Mouse (Mus musculus): ENCODE measurements around the gene Olfr675.
"Not testable (repeated sequence)": the region's sequence is repeated elsewhere in the genome, so short reads cannot be mapped to it uniquely, and the experiment has no call there.

Gene Olfr675

GRCm38 (mm10) chr7:105028360-105028759 is at the start of gene Olfr675:
Olfr675 (minus strand) TSS chr7:105028460.
- ATAC-seq (ENCODE audit: low TSS enrichment) = no peak

GRCm38 (mm10) chr7:105064175-105064574 is 35.9 kb upstream of the Olfr675 start, which contains the start of gene Olfr678:
Olfr678 (plus strand) TSS chr7:105064475.
- no peak for ATAC-seq (ENCODE audit: low TSS enrichment)

DNA sequence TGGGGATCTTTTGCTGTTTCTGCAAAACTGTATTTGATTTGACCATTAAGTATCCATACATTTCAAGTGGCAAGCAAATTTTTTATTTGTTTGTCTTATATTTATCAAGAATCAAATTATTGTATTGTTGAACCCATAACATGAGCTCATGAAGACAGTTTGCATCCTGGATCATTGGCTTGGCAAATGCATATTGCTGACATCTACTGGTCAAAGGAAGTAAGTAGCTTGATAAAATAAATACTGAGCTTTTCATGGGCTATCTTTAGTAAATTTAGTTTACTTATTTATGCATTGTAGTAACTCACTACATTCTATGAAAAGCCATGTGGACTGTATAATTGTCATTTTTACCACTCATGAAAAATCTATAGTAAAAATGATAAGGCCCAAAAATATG is 30.7 kb upstream of the Olfr675 start:
- no peak for ATAC-seq (ENCODE audit: low TSS enrichment)

DNA sequence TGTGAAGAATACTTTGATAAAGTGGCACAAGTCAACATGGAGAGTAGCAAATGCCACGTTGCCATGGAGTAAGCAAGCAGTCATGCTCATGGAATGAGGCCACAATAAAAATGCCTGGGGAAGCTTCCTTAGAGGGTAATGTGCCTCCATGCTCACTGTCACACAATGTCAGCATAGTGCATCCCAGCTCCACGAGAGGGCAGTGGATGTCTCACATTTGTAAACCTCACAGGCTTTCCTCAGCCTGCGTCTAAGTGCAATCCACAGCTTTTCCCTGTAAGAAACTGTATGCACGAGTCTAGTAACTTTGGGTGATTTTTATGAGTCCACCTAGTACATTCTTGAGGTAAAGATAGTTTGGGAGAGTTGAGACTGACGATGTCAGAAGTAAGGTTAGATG is 5.6 kb upstream of the Olfr675 start:
- ATAC-seq (ENCODE audit: low TSS enrichment) = not testable (repeated sequence)

DNA sequence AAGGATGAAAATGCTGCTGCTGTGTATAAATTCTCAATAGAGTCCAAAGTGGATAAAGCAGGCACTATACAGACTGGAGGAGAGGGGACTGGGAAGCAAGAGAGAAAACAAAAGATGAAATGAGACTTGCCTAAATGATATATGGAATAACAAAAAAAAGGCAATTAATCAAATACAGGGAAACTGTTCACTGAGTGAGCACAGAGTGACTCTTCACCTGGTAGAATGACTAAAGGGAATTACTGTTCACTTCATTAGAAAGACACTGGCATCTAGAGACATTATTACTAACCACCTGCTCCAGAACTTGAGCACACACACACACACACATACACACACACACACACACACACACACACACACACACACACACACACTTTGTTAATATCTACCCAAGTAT is 4.1 kb upstream of the Olfr675 start, which contains the start of gene Olfr676:
TSS of gene Olfr676 (plus strand) at position 301 of the 400 bp plus-strand sequence.
- ATAC-seq (ENCODE audit: low TSS enrichment) = no peak

GRCm38 (mm10) chr7:105022530-105022929 is 5.7 kb downstream of the Olfr675 start:
- no peak for ATAC-seq (ENCODE audit: low TSS enrichment)

GRCm38 (mm10) chr7:105001929-105002328 is 26.3 kb downstream of the Olfr675 start, which contains the start of gene Olfr672:
Olfr672 (minus strand) TSS chr7:105002029.
- no peak for ATAC-seq (ENCODE audit: low TSS enrichment)

GRCm38 (mm10) chr7:104979026-104979425 is 49.2 kb downstream of the Olfr675 start, which contains the start of gene Olfr671:
Olfr671 (minus strand) TSS chr7:104979126.
- ATAC-seq (ENCODE audit: low TSS enrichment) = no peak

DNA sequence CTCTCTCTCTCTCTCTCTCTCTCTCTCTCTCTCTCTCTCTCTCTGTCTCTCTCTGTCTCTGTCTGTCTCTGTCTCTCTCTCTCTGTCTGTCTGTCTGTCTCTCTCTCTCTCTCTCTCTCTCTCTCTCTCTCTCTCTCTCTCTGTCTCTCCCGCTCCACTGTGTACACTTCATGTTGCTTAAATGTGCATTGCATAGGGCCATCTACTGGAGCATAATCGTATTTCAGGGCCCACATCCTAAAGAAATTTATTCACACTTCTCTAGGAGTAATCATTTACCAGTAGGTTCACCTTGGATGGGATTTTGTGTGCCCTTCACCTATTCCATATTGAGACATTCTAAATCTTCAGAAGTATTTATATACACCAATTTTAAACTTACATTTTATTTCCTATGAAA is 55.8 kb downstream of the Olfr675 start:
- not testable (repeated sequence) for ATAC-seq (ENCODE audit: low TSS enrichment)

Measured in frontal cortex, adult (tissue).